Mouse (Mus musculus): ENCODE data around the gene Fam163a. TPM values are rescaled to one million over a fixed set of nuclear protein-coding genes. Genes with fewer than 3 reads are reported as not detected.

Gene Fam163a
- polyA plus RNA-seq, 1 experiment = not detected

- H3K4me3 ChIP-seq (ENCODE audit: insufficient read depth, poor library complexity, severe bottlenecking) = no peak overlapping the region
- H3K36me3 ChIP-seq (ENCODE audit: control insufficient read depth, insufficient read depth) = no peaks in the 10 kb centered on the region
- no peak overlapping the region for H3ac ChIP-seq (ENCODE audit: control insufficient read depth, insufficient read length, low read depth)
- H3K27me3 ChIP-seq (ENCODE audit: control insufficient read depth, insufficient read depth, insufficient read length) = peaks cover under 1% of the 10 kb centered on the region
- H3K79me3 ChIP-seq (ENCODE audit: low read depth) = no peaks in the 10 kb centered on the region
- TF ChIP-seq FOSL1 (IDR thresholded peaks at IDR 0.05; ENCODE audit: insufficient read depth, low read length, poor library complexity, severe bottlenecking) (no peak), MAX (IDR thresholded peaks at IDR 0.05) (no peak), CTCF (IDR thresholded peaks at IDR 0.05; ENCODE audit: control insufficient read depth, insufficient read depth, insufficient read length) (no peak), USF1 (IDR thresholded peaks at IDR 0.05; ENCODE audit: low read depth) (no peak), CEBPB (IDR thresholded peaks at IDR 0.05; ENCODE audit: low read depth) (no peak), MYOD1 (IDR thresholded peaks at IDR 0.05; ENCODE audit: control insufficient read depth, insufficient read length, low read depth) (no peak), MYOG (IDR thresholded peaks at IDR 0.05; ENCODE audit: control insufficient read depth, extremely low read depth, insufficient read length) (no peak)
- H3K79me2 ChIP-seq (ENCODE audit: control insufficient read depth, insufficient read depth) = no peaks in the 10 kb centered on the region
These were observed 7.0 kb upstream of the Fam163a start for GRCm38 (mm10) chr1:156211809-156212317.

- H3K36me3 ChIP-seq (ENCODE audit: control insufficient read depth, insufficient read depth) = no peaks in the 10 kb centered on the region
- H3K27me3 ChIP-seq (ENCODE audit: control insufficient read depth, insufficient read depth, insufficient read length) = peaks cover 41% of the 10 kb centered on the region
- no peak overlapping the region for H3K4me3 ChIP-seq (ENCODE audit: insufficient read depth, poor library complexity, severe bottlenecking)
- no peaks in the 10 kb centered on the region for H3K79me2 ChIP-seq (ENCODE audit: control insufficient read depth, insufficient read depth)
- no peak for TF ChIP-seq USF1 (IDR thresholded peaks at IDR 0.05; ENCODE audit: low read depth)
- no peak for TF ChIP-seq CTCF (IDR thresholded peaks at IDR 0.05; ENCODE audit: control insufficient read depth, insufficient read depth, insufficient read length)
- H3K79me3 ChIP-seq (ENCODE audit: low read depth) = no peaks in the 10 kb centered on the region
- no peak overlapping the region for H3ac ChIP-seq (ENCODE audit: control insufficient read depth, insufficient read length, low read depth)
These were observed 338 bp upstream of the Fam163a start for GRCm38 (mm10) chr1:156205164-156205563.

GRCm38 (mm10) chr1:156203961-156204655 lies 718 bp downstream of the Fam163a start:
- H3K36me3 ChIP-seq (ENCODE audit: control insufficient read depth, insufficient read depth) = no peaks in the 10 kb centered on the region
- peaks cover 41% of the 10 kb centered on the region for H3K27me3 ChIP-seq (ENCODE audit: control insufficient read depth, insufficient read depth, insufficient read length)
- TF ChIP-seq USF1 (IDR thresholded peaks at IDR 0.05; ENCODE audit: low read depth) (no peak), CEBPB (IDR thresholded peaks at IDR 0.05; ENCODE audit: low read depth) (no peak), MYOG (IDR thresholded peaks at IDR 0.05; ENCODE audit: control insufficient read depth, extremely low read depth, insufficient read length) (no peak), MAX (IDR thresholded peaks at IDR 0.05) (no peak)
- H3K79me3 ChIP-seq (ENCODE audit: low read depth) = no peaks in the 10 kb centered on the region
- H3K4me3 ChIP-seq (ENCODE audit: insufficient read depth, poor library complexity, severe bottlenecking) = no peak overlapping the region
- H3ac ChIP-seq (ENCODE audit: control insufficient read depth, insufficient read length, low read depth) = no peak overlapping the region
- H3K79me2 ChIP-seq (ENCODE audit: control insufficient read depth, insufficient read depth) = no peaks in the 10 kb centered on the region

GRCm38 (mm10) chr1:156202661-156203060 lies 2.2 kb downstream of the Fam163a start:
- Histone ChIP-seq H3K36me3 (ENCODE audit: control insufficient read depth, insufficient read depth) (no peaks in the 10 kb centered on the region), H3K79me2 (ENCODE audit: control insufficient read depth, insufficient read depth) (no peaks in the 10 kb centered on the region), H3ac (ENCODE audit: control insufficient read depth, insufficient read length, low read depth) (no peak overlapping the region), H3K79me3 (ENCODE audit: low read depth) (no peaks in the 10 kb centered on the region), H3K4me3 (ENCODE audit: insufficient read depth, poor library complexity, severe bottlenecking) (no peak overlapping the region), H3K27me3 (ENCODE audit: control insufficient read depth, insufficient read depth, insufficient read length) (peaks cover 41% of the 10 kb centered on the region)
- TF ChIP-seq CEBPB (IDR thresholded peaks at IDR 0.05; ENCODE audit: low read depth) = no peak
- TF ChIP-seq MYOD1 (IDR thresholded peaks at IDR 0.05; ENCODE audit: control insufficient read depth, insufficient read length, low read depth) = no peak
- no peak for TF ChIP-seq USF1 (IDR thresholded peaks at IDR 0.05; ENCODE audit: low read depth)
- TF ChIP-seq FOSL1 (IDR thresholded peaks at IDR 0.05; ENCODE audit: insufficient read depth, low read length, poor library complexity, severe bottlenecking) = no peak
- TF ChIP-seq MAX (IDR thresholded peaks at IDR 0.05) = no peak
- TF ChIP-seq CTCF (IDR thresholded peaks at IDR 0.05; ENCODE audit: control insufficient read depth, insufficient read depth, insufficient read length) = no peak
- no peak for TF ChIP-seq MYOG (IDR thresholded peaks at IDR 0.05; ENCODE audit: control insufficient read depth, extremely low read depth, insufficient read length)

GRCm38 (mm10) chr1:156201069-156201468 lies 3.8 kb downstream of the Fam163a start:
- TF ChIP-seq MAX (IDR thresholded peaks at IDR 0.05) (no peak), CTCF (IDR thresholded peaks at IDR 0.05; ENCODE audit: control insufficient read depth, insufficient read depth, insufficient read length) (no peak), CEBPB (IDR thresholded peaks at IDR 0.05; ENCODE audit: low read depth) (no peak), FOSL1 (IDR thresholded peaks at IDR 0.05; ENCODE audit: insufficient read depth, low read length, poor library complexity, severe bottlenecking) (no peak), USF1 (IDR thresholded peaks at IDR 0.05; ENCODE audit: low read depth) (no peak), MYOG (IDR thresholded peaks at IDR 0.05; ENCODE audit: control insufficient read depth, extremely low read depth, insufficient read length) (no peak), MYOD1 (IDR thresholded peaks at IDR 0.05; ENCODE audit: control insufficient read depth, insufficient read length, low read depth) (no peak)
- no peaks in the 10 kb centered on the region for H3K79me2 ChIP-seq (ENCODE audit: control insufficient read depth, insufficient read depth)
- H3K27me3 ChIP-seq (ENCODE audit: control insufficient read depth, insufficient read depth, insufficient read length) = peaks cover 33% of the 10 kb centered on the region
- no peaks in the 10 kb centered on the region for H3K79me3 ChIP-seq (ENCODE audit: low read depth)
- no peak overlapping the region for H3K4me3 ChIP-seq (ENCODE audit: insufficient read depth, poor library complexity, severe bottlenecking)
- H3ac ChIP-seq (ENCODE audit: control insufficient read depth, insufficient read length, low read depth) = no peak overlapping the region
- H3K36me3 ChIP-seq (ENCODE audit: control insufficient read depth, insufficient read depth) = no peaks in the 10 kb centered on the region

- Histone ChIP-seq H3K4me3 (ENCODE audit: insufficient read depth, poor library complexity, severe bottlenecking) (no peak overlapping the region), H3K36me3 (ENCODE audit: control insufficient read depth, insufficient read depth) (no peaks in the 10 kb centered on the region), H3K79me3 (ENCODE audit: low read depth) (no peaks in the 10 kb centered on the region), H3K79me2 (ENCODE audit: control insufficient read depth, insufficient read depth) (no peaks in the 10 kb centered on the region), H3K27me3 (ENCODE audit: control insufficient read depth, insufficient read depth, insufficient read length) (peaks cover under 1% of the 10 kb centered on the region), H3ac (ENCODE audit: control insufficient read depth, insufficient read length, low read depth) (no peak overlapping the region)
- no peak for TF ChIP-seq CEBPB (IDR thresholded peaks at IDR 0.05; ENCODE audit: low read depth)
- no peak for TF ChIP-seq MYOG (IDR thresholded peaks at IDR 0.05; ENCODE audit: control insufficient read depth, extremely low read depth, insufficient read length)
- TF ChIP-seq FOSL1 (IDR thresholded peaks at IDR 0.05; ENCODE audit: insufficient read depth, low read length, poor library complexity, severe bottlenecking) = no peak
- no peak for TF ChIP-seq CTCF (IDR thresholded peaks at IDR 0.05; ENCODE audit: control insufficient read depth, insufficient read depth, insufficient read length)
- TF ChIP-seq USF1 (IDR thresholded peaks at IDR 0.05; ENCODE audit: low read depth) = no peak
- TF ChIP-seq MYOD1 (IDR thresholded peaks at IDR 0.05; ENCODE audit: control insufficient read depth, insufficient read length, low read depth) = no peak
- TF ChIP-seq MAX (IDR thresholded peaks at IDR 0.05) = no peak
These were observed 7.2 kb downstream of the Fam163a start for GRCm38 (mm10) chr1:156197588-156197987.

Measured in C2C12 (cell line).